Comparison of ENCODE assay signal across 24 mouse cellular contexts in the genomic region with DNA sequence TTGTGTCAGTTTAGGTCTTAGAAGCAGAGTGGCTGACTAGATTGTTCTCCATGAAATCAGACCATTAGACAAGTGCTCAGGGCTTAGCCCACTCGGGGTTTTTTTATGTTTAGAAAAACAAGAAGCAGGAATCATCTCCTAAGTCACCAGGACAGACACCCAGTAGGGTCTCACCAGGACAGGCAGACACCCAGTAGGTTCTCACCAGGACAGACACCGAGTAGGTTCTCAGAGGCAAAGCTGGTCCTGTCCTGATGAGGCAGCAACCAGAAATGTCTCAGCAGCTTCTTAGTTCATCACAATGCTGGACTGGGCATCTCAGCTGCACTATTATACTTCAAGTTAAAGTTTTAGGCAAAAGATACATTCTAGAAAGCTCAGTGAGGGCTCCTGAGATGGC. TPM values are rescaled to one million over a fixed set of nuclear protein-coding genes. Genes with fewer than 3 reads are reported as not detected.
DNase-seq lines count a peak whose midpoint lies in the region; TF ChIP-seq lines count a peak whose summit lies in the region.
"Had no signal": no experiment of that assay in that cellular context is flagged by ENCODE, and none has a peak within 500 bp of the region (broad histone marks: within the 10 kb centered on the region; RNA-seq: fewer than 3 reads in every experiment).

No protein-coding gene starts in this region.

- no peaks in the 10 kb centered on the region for H3K79me2 ChIP-seq in myocyte (ENCODE audit: control insufficient read depth, insufficient read depth)

- no peak for TF ChIP-seq CTCF in gastrocnemius, adult 2 months (IDR thresholded peaks at IDR 0.05)
- TF ChIP-seq CTCF in testis, adult 2 months (IDR thresholded peaks at IDR 0.05; ENCODE audit: control insufficient read depth, insufficient read depth, insufficient replicate concordance, low read depth, low read length), result no peak

- intact Hi-C loops in gastrocnemius, adult 2 months (cut with DNase I), result no loop called here

- peak overlapping the region; percentile 62 for H3K4me2 ChIP-seq in myocyte (ENCODE audit: low read depth)
- H3K4me2 ChIP-seq: embryonic facial prominence, embryonic 15.5 days; forebrain, embryonic 15.5 days; heart, embryonic 15.5 days; hindbrain, embryonic 12.5 days had no signal

- no peaks in the 10 kb centered on the region; the same call in 1 of the 2 replicates for H3K4me1 ChIP-seq in testis, adult 2 months (ENCODE audit: control insufficient read depth, insufficient read depth, low read length)
- H3K4me1 ChIP-seq: embryonic facial prominence, embryonic 15.5 days; forebrain, embryonic 15.5 days; hindbrain, embryonic 12.5 days had no signal

- no peaks in the 10 kb centered on the region for H3K36me3 ChIP-seq in testis, adult 2 months (ENCODE audit: control insufficient read depth, insufficient read depth, low read length)
- H3K36me3 ChIP-seq in myocyte (ENCODE audit: control insufficient read depth, insufficient read depth), result no peaks in the 10 kb centered on the region
- H3K36me3 ChIP-seq: embryonic facial prominence, embryonic 15.5 days; forebrain, embryonic 15.5 days; heart, embryonic 15.5 days; hindbrain, embryonic 12.5 days had no signal

- DNase-seq in gastrocnemius, adult 2 months, result no peak
- no peak for DNase-seq in gastrocnemius, adult 18-20 months (ENCODE audit: low spot score)
- DNase-seq in testis, postnatal 10 days (ENCODE audit: low spot score), result no peak
- no peak for DNase-seq in kidney, postnatal 36 days
- no peak for DNase-seq in cerebellum, adult 9-11 months
- DNase-seq: adrenal gland, adult 8-10 months; cerebellum, adult 11-12 months; cerebellum, adult 9-10 months; embryo, embryonic 11 days; kidney, adult 11 months had no signal

- H3ac ChIP-seq in myocyte (ENCODE audit: control insufficient read depth, insufficient read length), result no peak overlapping the region

- peak overlapping the region; percentile 86 for H3K27ac ChIP-seq in gastrocnemius, adult 2 months
- H3K27ac ChIP-seq in testis, adult 2 months (ENCODE audit: control insufficient read depth, insufficient read depth, low read depth, low read length), result peak overlapping the region; percentile 30; the same call in 1 of the 2 replicates
- H3K27ac ChIP-seq: embryonic facial prominence, embryonic 15.5 days; forebrain, embryonic 15.5 days; hindbrain, embryonic 12.5 days had no signal

- H3K4me3 ChIP-seq in gastrocnemius, adult 2 months, result no peak overlapping the region; the same call in 1 of the 2 replicates
- H3K4me3 ChIP-seq in testis, adult 2 months (ENCODE audit: control insufficient read depth, low read depth, low read length), result no peak overlapping the region
- no peak overlapping the region for H3K4me3 ChIP-seq in myocyte
- H3K4me3 ChIP-seq: embryonic facial prominence, embryonic 15.5 days; forebrain, embryonic 15.5 days; heart, embryonic 15.5 days; hindbrain, embryonic 12.5 days had no signal

- no peaks in the 10 kb centered on the region for H3K27me3 ChIP-seq in testis, adult 2 months (ENCODE audit: control insufficient read depth, insufficient read depth, low read length)
- no peaks in the 10 kb centered on the region for H3K27me3 ChIP-seq in myocyte (ENCODE audit: control insufficient read depth, insufficient read depth, insufficient read length)
- H3K27me3 ChIP-seq: embryonic facial prominence, embryonic 15.5 days; forebrain, embryonic 15.5 days; hindbrain, embryonic 12.5 days had no signal

- TF ChIP-seq POLR2A in testis, adult 2 months (IDR thresholded peaks at IDR 0.05; ENCODE audit: control insufficient read depth, low read depth, low read length), result no peak
- no peak for TF ChIP-seq POLR2A in myocyte (IDR thresholded peaks at IDR 0.05; ENCODE audit: insufficient read length, low read depth)

TF ChIP-seq in myocyte, 11 proteins besides CTCF, POLR2A, EP300 and RAD21:
- no peak for TF ChIP-seq POLR2AphosphoS2 (IDR thresholded peaks at IDR 0.05; ENCODE audit: insufficient read length, low read depth)
- no peak for TF ChIP-seq MAX (IDR thresholded peaks at IDR 0.05; ENCODE audit: low read depth)
- TF ChIP-seq SRF (IDR thresholded peaks at IDR 0.05; ENCODE audit: control insufficient read depth, insufficient read length, low read depth), result no peak
- TF ChIP-seq USF1 (IDR thresholded peaks at IDR 0.05; ENCODE audit: low read depth), result no peak
- TF ChIP-seq CEBPB (IDR thresholded peaks at IDR 0.05; ENCODE audit: insufficient read depth, poor library complexity, severe bottlenecking), result no peak
- TF ChIP-seq TCF12 (IDR thresholded peaks at IDR 0.05; ENCODE audit: insufficient read depth, poor library complexity, severe bottlenecking), result no peak
- no peak for TF ChIP-seq E2F4 (IDR thresholded peaks at IDR 0.05; ENCODE audit: insufficient read depth)
- no peak for TF ChIP-seq MYOG (IDR thresholded peaks at IDR 0.05; ENCODE audit: control insufficient read depth in 1 of 3, insufficient read depth in 1 of 3, insufficient read length in 2 of 3, low read depth in 2 of 3)
- TF ChIP-seq REST (IDR thresholded peaks at IDR 0.05; ENCODE audit: insufficient read depth, insufficient read length), result no peak
- TF ChIP-seq MYOD1 (IDR thresholded peaks at IDR 0.05; ENCODE audit: control insufficient read depth in 1 of 3, insufficient read length in 2 of 3, low read depth in 2 of 3), result no peak
- TF ChIP-seq TCF3 (IDR thresholded peaks at IDR 0.05; ENCODE audit: insufficient read length, low read depth), result no peak

RNA-seq across cellular contexts. Expression of a gene that starts 23.6 kb away (rescaled TPM):
- total RNA-seq in gastrocnemius, adult 2 months (2021), result 100 to 1,000 TPM in 1 of 2 experiments, 10 to 100 TPM in 1; 86.7 to 101 TPM
- 10 to 100 TPM; 74.1 to 94.9 TPM for total RNA-seq in gastrocnemius, adult 18-20 months (2021)
- polyA plus RNA-seq in testis, adult 2 months (2012; rRNA removed), result 4.7 and 6.9 TPM in 2 replicates
- 25.2 TPM for polyA plus RNA-seq in myocyte (2012; fragmentation: generic; extraction: Trizol)

RNA-seq across cellular contexts. Expression of a gene that starts 46.0 kb away (rescaled TPM):
- total RNA-seq in gastrocnemius, adult 2 months (2021), result not detected
- not detected for total RNA-seq in gastrocnemius, adult 18-20 months (2021)
- 10.9 and 13.6 TPM in 2 replicates for polyA plus RNA-seq in testis, adult 2 months (2012; rRNA removed)
- polyA plus RNA-seq in myocyte (2012; fragmentation: generic; extraction: Trizol), result not detected
- polyA plus RNA-seq: C2C12; embryonic facial prominence, embryonic 11.5 days; forebrain, embryonic 11.5 days; hindbrain, embryonic 12.5 days had no signal

RNA-seq across cellular contexts. Expression of a gene that starts 46.0 kb away (rescaled TPM):
- not detected for total RNA-seq in gastrocnemius, adult 2 months (2021)
- not detected for total RNA-seq in gastrocnemius, adult 18-20 months (2021)
- polyA plus RNA-seq in testis, adult 2 months (2012; rRNA removed), result 290 and 388 TPM in 2 replicates
- 0.48 TPM for polyA plus RNA-seq in myocyte (2012; fragmentation: generic; extraction: Trizol)
- total RNA-seq: adrenal gland, adult 8-10 months; common myeloid progenitor, adult 5-6 weeks; gastrocnemius, postnatal 25 days; heart, postnatal 25 days had no signal
- polyA plus RNA-seq: C2C12; embryonic facial prominence, embryonic 11.5 days; hindbrain, embryonic 12.5 days; hindbrain, embryonic 16.5 days; inflammation-experienced regulatory T-cells, adult 6 months had no signal
